Mouse (Mus musculus) heart, adult 2 months (tissue): ENCODE results near the gene Vwf.

Experiments used
- CTCF ChIP-seq: fragments of 200-600 bp; IDR thresholded peaks from 2 replicates; pipeline ENCODE4 v1.8.1; 2022; ENCODE audit warnings: antibody characterized with exemption, mild to moderate bottlenecking, moderate library complexity
- POLR2A ChIP-seq: fragments of 200-500 bp; IDR thresholded peaks from 2 replicates; pipeline ENCODE4 v1.6.1; 2011; ENCODE audit warnings: mild to moderate bottlenecking, low read depth, low read length, control low read depth; ENCODE audit not compliant: insufficient read depth

DNA sequence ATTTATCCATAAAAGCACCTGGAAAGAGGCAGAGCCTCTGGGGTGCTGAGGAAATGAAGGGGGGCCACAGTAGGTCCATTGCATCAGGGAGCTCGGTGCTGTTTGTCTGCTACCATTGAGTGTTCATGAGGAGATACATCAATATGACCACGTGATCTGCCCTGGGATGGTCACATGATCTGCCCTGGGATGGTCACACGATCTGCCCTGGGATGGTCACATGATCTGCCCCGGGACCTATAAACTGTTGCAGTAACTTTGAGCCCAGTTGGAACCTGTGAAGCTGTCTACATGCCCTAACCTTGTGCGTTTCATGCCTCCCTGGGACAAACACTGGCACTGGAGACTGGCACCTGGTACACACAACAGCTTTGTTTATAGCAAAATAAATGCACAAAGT, 8.1 kb upstream of the Vwf start:
- TF ChIP-seq CTCF (no peak), POLR2A (no peak)
